Mouse (Mus musculus) hindbrain, postnatal 0 days (tissue): Measurements from ENCODE around the gene Wwox. TPM values are rescaled to one million over a fixed set of nuclear protein-coding genes. Genes with fewer than 3 reads are reported as not detected.
A peak's percentile ranks its signal among the peaks of the same experiment; 100 is the strongest.

Experiments
- ATAC-seq: fragments of 200-750 bp; cut with Nextera tagmentation; 2 replicates; pipeline ENCODE4 v1.8.0; 2017; ENCODE audit warnings: mild to moderate bottlenecking, moderate TSS enrichment, moderate library complexity
- DNase-seq: peaks from one replicate; pipeline ENCODE4 v3.0.0-alpha.2; 2015; ENCODE audit warnings: low spot score
- H3K27ac ChIP-seq: fragments of 300-500 bp; sonication (generic); 2 replicates; pipeline ENCODE4 v1.5.1; 2014; ENCODE audit warnings: mild to moderate bottlenecking
- H3K27me3 ChIP-seq: fragments of 300-500 bp; sonication (generic); 2 replicates; pipeline ENCODE4 v1.6.1; 2014; ENCODE audit warnings: low read length, mixed read lengths; ENCODE audit not compliant: insufficient read depth
- H3K36me3 ChIP-seq: fragments of 300-500 bp; sonication (generic); 2 replicates; pipeline ENCODE4 v1.6.1; 2014; ENCODE audit warnings: low read length, mixed read lengths; ENCODE audit not compliant: insufficient read depth
- H3K4me1 ChIP-seq: fragments of 300-500 bp; sonication (generic); 2 replicates; pipeline ENCODE4 v1.6.1; 2014; ENCODE audit warnings: antibody characterized with exemption, low read length, mixed read lengths; ENCODE audit not compliant: insufficient read depth
- H3K4me2 ChIP-seq: fragments of 300-500 bp; sonication (generic); 2 replicates; pipeline ENCODE4 v1.6.1; 2014; ENCODE audit warnings: low read depth, mild to moderate bottlenecking, low read length, moderate library complexity, mixed read lengths
- H3K4me3 ChIP-seq: fragments of 300-500 bp; sonication (generic); 2 replicates; pipeline ENCODE4 v1.5.1; 2014; ENCODE audit warnings: low read length
- H3K9ac ChIP-seq: fragments of 300-500 bp; sonication (generic); replicated peaks from 2 replicates; pipeline ENCODE4 v1.6.1; 2014; ENCODE audit warnings: mild to moderate bottlenecking, low read length, moderate library complexity, mixed read lengths
- H3K9me3 ChIP-seq: fragments of 300-500 bp; sonication (generic); 2 replicates; pipeline ENCODE4 v1.6.1; 2016; ENCODE audit warnings: low read length, mixed read lengths
- CTCF ChIP-seq: IDR thresholded peaks from 2 replicates; pipeline ENCODE4 v1.5.1; 2016; ENCODE audit warnings: antibody characterized with exemption, control low read depth, low read depth
- WGBS: fragments of 180-500 bp; shearing (Covaris S2); extraction: QIAGEN DNeasy Blood & Tissue Kit; methylation state at CpG from one replicate; pipeline ENCODE4 v1.1.7; 2014; 5-methylcytosine and 5-hydroxymethylcytosine counted together
- polyA plus RNA-seq: library from polyadenylated mRNA; unstranded; fragments of >200 nt; fragmentation: Nextera tagmentation; extraction: Ambion mirVana; gene quantifications from 2 replicates; pipeline ENCODE4 v1.2.1, GENCODE M21; 2015
- total RNA-seq: library from RNA; depleted of rRNA; stranded (reverse); fragments of >200 nt; gene quantifications from 2 replicates; pipeline ENCODE4 v1.2.3, GENCODE M21; 2014

Gene Wwox
- total and polyA plus RNA-seq, 2 experiments from 2014 or later: 17.1 to 19.8 TPM

GRCm38 (mm10) chr8:115021731-115022130, 582.3 kb downstream of the Wwox start:
- H3K27ac ChIP-seq: no peak overlapping the region
- H3K9ac ChIP-seq: no peak overlapping the region
- TF ChIP-seq CTCF: no peak
- no peaks in the 10 kb centered on the region for H3K36me3 ChIP-seq
- no peaks in the 10 kb centered on the region for H3K9me3 ChIP-seq
- H3K4me3 ChIP-seq: no peak overlapping the region
- no peaks in the 10 kb centered on the region for H3K4me1 ChIP-seq
- DNase-seq (no peak), ATAC-seq (no peak)
- H3K4me2 ChIP-seq: no peak overlapping the region
- no peaks in the 10 kb centered on the region for H3K27me3 ChIP-seq
- WGBS: 69% methylated on average over 8 of the region's 8 CpGs

GRCm38 (mm10) chr8:115024062-115024461, 584.6 kb downstream of the Wwox start:
- no peak for ATAC-seq
- H3K9ac ChIP-seq: no peak overlapping the region
- no peaks in the 10 kb centered on the region for H3K27me3 ChIP-seq
- no peak overlapping the region for H3K4me2 ChIP-seq
- H3K9me3 ChIP-seq: no peaks in the 10 kb centered on the region
- no peak overlapping the region for H3K4me3 ChIP-seq
- no peak overlapping the region for H3K27ac ChIP-seq
- H3K4me1 ChIP-seq: no peaks in the 10 kb centered on the region
- 86% methylated on average over 4 of the region's 4 CpGs for WGBS
- H3K36me3 ChIP-seq: no peaks in the 10 kb centered on the region
- DNase-seq: no peak
- no peak for TF ChIP-seq CTCF

GRCm38 (mm10) chr8:115025390-115026098, 586.1 kb downstream of the Wwox start:
- 75% methylated on average over 10 of the region's 10 CpGs for WGBS

GRCm38 (mm10) chr8:115026201-115026600, 586.7 kb downstream of the Wwox start:
- no peak overlapping the region for H3K4me3 ChIP-seq
- TF ChIP-seq CTCF: no peak
- no peak for ATAC-seq
- 60% methylated on average over 7 of the region's 7 CpGs for WGBS
- no peaks in the 10 kb centered on the region for H3K9me3 ChIP-seq
- no peak overlapping the region for H3K27ac ChIP-seq
- no peak for DNase-seq
- H3K4me2 ChIP-seq: no peak overlapping the region
- H3K27me3 ChIP-seq: no peaks in the 10 kb centered on the region
- H3K9ac ChIP-seq: no peak overlapping the region
- H3K36me3 ChIP-seq: no peaks in the 10 kb centered on the region
- H3K4me1 ChIP-seq: no peaks in the 10 kb centered on the region

More at GRCm38 (mm10) chr8:115025390-115026098, 586.1 kb downstream of the Wwox start:
- DNase-seq (no peak), ATAC-seq (no peak)
- Histone ChIP-seq H3K27me3 (no peaks in the 10 kb centered on the region), H3K4me3 (no peak overlapping the region), H3K27ac (no peak overlapping the region), H3K4me2 (no peak overlapping the region), H3K4me1 (no peaks in the 10 kb centered on the region), H3K36me3 (no peaks in the 10 kb centered on the region), H3K9me3 (no peaks in the 10 kb centered on the region), H3K9ac (no peak overlapping the region)
- TF ChIP-seq CTCF: no peak

GRCm38 (mm10) chr8:115033194-115033593, 593.7 kb downstream of the Wwox start:
- 58% methylated on average over 1 of the region's 1 CpGs for WGBS
- Histone ChIP-seq H3K27ac (no peak overlapping the region), H3K9me3 (no peaks in the 10 kb centered on the region), H3K27me3 (no peaks in the 10 kb centered on the region), H3K4me3 (no peak overlapping the region), H3K4me1 (no peaks in the 10 kb centered on the region), H3K36me3 (no peaks in the 10 kb centered on the region), H3K4me2 (no peak overlapping the region), H3K9ac (no peak overlapping the region)
- no peak for ATAC-seq
- TF ChIP-seq CTCF: no peak
- DNase-seq: no peak

- no peak overlapping the region for H3K4me2 ChIP-seq
- no peaks in the 10 kb centered on the region for H3K9me3 ChIP-seq
- no peak overlapping the region for H3K4me3 ChIP-seq
- TF ChIP-seq CTCF: no peak
- no peaks in the 10 kb centered on the region for H3K27me3 ChIP-seq
- no peaks in the 10 kb centered on the region for H3K36me3 ChIP-seq
- no peak overlapping the region for H3K9ac ChIP-seq
- DNase-seq (no peak), ATAC-seq (no peak)
- no peaks in the 10 kb centered on the region for H3K4me1 ChIP-seq
- no peak overlapping the region for H3K27ac ChIP-seq
- 89% methylated on average over 9 of the region's 9 CpGs for WGBS
Observed at GRCm38 (mm10) chr8:115036016-115036415, 596.6 kb downstream of the Wwox start.

- TF ChIP-seq CTCF: no peak
- Histone ChIP-seq H3K27me3 (no peaks in the 10 kb centered on the region), H3K9ac (no peak overlapping the region), H3K4me2 (no peak overlapping the region), H3K36me3 (no peaks in the 10 kb centered on the region), H3K27ac (no peak overlapping the region), H3K4me1 (no peaks in the 10 kb centered on the region), H3K4me3 (no peak overlapping the region), H3K9me3 (no peaks in the 10 kb centered on the region)
- DNase-seq: peak; percentile 22
- ATAC-seq: no peak
- 25% methylated on average over 4 of the region's 4 CpGs for WGBS
Observed at GRCm38 (mm10) chr8:115038426-115038825, 599.0 kb downstream of the Wwox start.
